Mouse (Mus musculus): ENCODE data around the gene Alg5. TPM values are rescaled to one million over a fixed set of nuclear protein-coding genes. Genes with fewer than 3 reads are reported as not detected.
"Not testable (repeated sequence)": the region's sequence is repeated elsewhere in the genome, so short reads cannot be mapped to it uniquely, and the experiment has no call there.

Alg5 gene
- polyA plus RNA-seq, 1 experiment from 2014 or later: 40.5 TPM

DNA sequence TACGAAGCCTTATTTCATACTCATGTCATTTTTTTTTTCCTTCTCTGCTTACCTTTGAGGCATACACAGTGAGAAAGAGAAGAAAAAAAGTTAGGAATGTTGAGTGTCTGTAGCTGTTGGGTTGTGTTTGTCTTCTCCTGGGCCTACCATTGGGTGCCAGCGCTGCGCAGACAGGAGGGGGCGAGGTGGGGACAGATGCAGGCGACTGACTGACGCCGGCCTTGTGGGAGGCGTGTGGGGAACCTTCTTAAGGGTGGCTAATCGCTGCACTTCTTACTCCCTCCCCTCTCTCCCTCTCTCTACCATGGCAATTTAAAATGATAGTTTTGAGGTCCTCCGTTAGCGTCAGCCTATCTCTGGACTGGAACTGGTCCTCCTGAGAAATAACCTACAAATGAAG, 20.7 kb downstream of the Alg5 start:
- WGBS: 1% methylated on average over 11 of the region's 11 CpGs
- Histone ChIP-seq H3K27ac (ENCODE audit: low read depth, low read length) (no peak overlapping the region), H3K9ac (ENCODE audit: low read length) (no peak overlapping the region), H3K9me3 (ENCODE audit: control insufficient read depth, low read length) (no peaks in the 10 kb centered on the region), H3K36me3 (ENCODE audit: control insufficient read depth, insufficient read depth, low read length) (no peaks in the 10 kb centered on the region; the same call in 1 of the 2 replicates), H3K4me1 (ENCODE audit: control insufficient read depth, insufficient read depth, low read length) (peaks cover 10% of the 10 kb centered on the region; the same call in 1 of the 2 replicates), H3K4me2 (peak overlapping the region; percentile 100), H3K27me3 (ENCODE audit: control insufficient read depth, insufficient read depth, low read length) (peaks cover 4% of the 10 kb centered on the region), H3K4me3 (ENCODE audit: low read depth, low read length) (peak overlapping the region; percentile 55)
- peak; percentile 93 for DNase-seq (ENCODE audit: low spot score, missing footprints)
- ATAC-seq (ENCODE audit: low FRiP score): peak; percentile 40; the same call in 1 of the 2 replicates

DNA sequence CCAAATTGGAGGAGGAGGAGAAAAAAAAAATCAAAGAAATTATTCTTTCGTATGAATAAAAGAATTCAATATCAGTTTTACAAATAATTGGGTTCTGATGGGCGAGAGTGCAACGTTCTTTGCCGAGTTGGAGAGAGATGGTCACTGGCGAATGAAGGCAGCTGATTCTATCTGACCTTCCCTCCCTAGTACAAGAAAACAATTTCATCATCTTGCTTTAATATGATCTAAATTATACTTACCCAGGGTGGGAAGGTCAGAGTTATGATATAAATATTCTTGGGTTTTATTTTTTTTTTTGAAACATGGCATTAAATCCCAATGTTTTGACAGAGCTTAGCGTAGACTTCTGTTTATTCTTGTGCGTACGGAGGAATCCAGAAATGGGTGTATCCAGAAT, 22.1 kb downstream of the Alg5 start:
- Histone ChIP-seq H3K4me3 (ENCODE audit: low read depth, low read length) (no peak overlapping the region), H3K36me3 (ENCODE audit: control insufficient read depth, insufficient read depth, low read length) (no peaks in the 10 kb centered on the region), H3K9ac (ENCODE audit: low read length) (no peak overlapping the region), H3K27ac (ENCODE audit: low read depth, low read length) (no peak overlapping the region), H3K27me3 (ENCODE audit: control insufficient read depth, insufficient read depth, low read length) (peaks cover 4% of the 10 kb centered on the region), H3K4me2 (no peak overlapping the region), H3K9me3 (ENCODE audit: control insufficient read depth, low read length) (no peaks in the 10 kb centered on the region), H3K4me1 (ENCODE audit: control insufficient read depth, insufficient read depth, low read length) (peaks cover 10% of the 10 kb centered on the region; the same call in 1 of the 2 replicates)
- WGBS: 84% methylated on average over 8 of the region's 8 CpGs
- no peak for DNase-seq (ENCODE audit: low spot score, missing footprints)
- ATAC-seq (ENCODE audit: low FRiP score): no peak

GRCm38 (mm10) chr3:54759211-54759610, 23.9 kb downstream of the Alg5 start:
- Histone ChIP-seq H3K36me3 (ENCODE audit: control insufficient read depth, insufficient read depth, low read length) (no peaks in the 10 kb centered on the region), H3K4me2 (no peak overlapping the region), H3K4me3 (ENCODE audit: low read depth, low read length) (no peak overlapping the region), H3K9me3 (ENCODE audit: control insufficient read depth, low read length) (no peaks in the 10 kb centered on the region), H3K9ac (ENCODE audit: low read length) (no peak overlapping the region), H3K4me1 (ENCODE audit: control insufficient read depth, insufficient read depth, low read length) (peaks cover 10% of the 10 kb centered on the region; the same call in 1 of the 2 replicates), H3K27me3 (ENCODE audit: control insufficient read depth, insufficient read depth, low read length) (peaks cover 4% of the 10 kb centered on the region), H3K27ac (ENCODE audit: low read depth, low read length) (no peak overlapping the region)
- ATAC-seq (ENCODE audit: low FRiP score) (no peak), DNase-seq (ENCODE audit: low spot score, missing footprints) (no peak)
- WGBS: 76% methylated on average over 9 of the region's 9 CpGs

DNA sequence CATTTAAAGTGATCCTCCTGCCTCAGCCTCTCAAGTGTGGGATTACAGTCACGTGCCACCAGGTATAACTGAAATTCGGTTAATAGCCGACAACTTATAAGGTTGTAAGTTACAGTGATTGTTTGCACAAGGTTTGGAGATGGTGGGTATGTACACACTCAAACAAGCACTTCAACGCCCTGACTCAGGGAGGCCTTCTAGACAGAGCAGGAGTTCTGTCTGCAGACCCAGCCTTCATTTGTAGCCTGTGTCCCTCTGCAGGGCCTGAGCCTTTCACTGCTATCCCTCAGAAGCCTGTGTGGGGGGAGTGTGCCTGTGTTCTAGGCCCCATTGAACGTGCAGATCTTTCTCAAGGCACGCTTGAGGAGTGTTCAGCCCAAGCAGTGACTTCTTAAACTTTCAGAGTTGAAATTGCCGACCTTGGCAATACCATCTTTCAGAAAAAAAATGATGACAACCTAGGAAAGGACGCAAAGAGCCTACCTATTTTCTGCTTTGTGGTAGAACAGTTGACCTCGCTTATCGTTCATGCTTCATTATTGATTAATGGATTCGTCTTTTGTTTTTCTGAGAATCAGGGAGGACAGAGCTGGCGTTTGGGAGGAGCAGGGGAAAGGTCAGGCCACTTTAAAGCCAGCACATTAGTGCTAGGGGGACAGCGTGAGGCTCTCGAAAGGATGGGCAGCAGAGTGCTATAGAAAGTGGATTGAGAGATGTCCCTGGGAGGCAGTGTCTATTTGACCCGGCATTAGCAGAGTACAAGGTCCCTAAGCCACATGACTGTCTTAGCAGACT, 25.2 kb downstream of the Alg5 start:
- no peak for ATAC-seq (ENCODE audit: low FRiP score)
- peaks cover 6% of the 10 kb centered on the region; the same call in 1 of the 2 replicates for H3K4me1 ChIP-seq (ENCODE audit: control insufficient read depth, insufficient read depth, low read length)
- WGBS: 51% methylated on average over 15 of the region's 15 CpGs

GRCm38 (mm10) chr3:54761258-54761657, 25.9 kb downstream of the Alg5 start:
- H3K4me2 ChIP-seq: no peak overlapping the region
- 88% methylated on average over 1 of the region's 1 CpGs for WGBS
- H3K27me3 ChIP-seq (ENCODE audit: control insufficient read depth, insufficient read depth, low read length): no peaks in the 10 kb centered on the region; the same call in 1 of the 2 replicates
- no peak for ATAC-seq (ENCODE audit: low FRiP score)
- H3K9ac ChIP-seq (ENCODE audit: low read length): no peak overlapping the region
- H3K9me3 ChIP-seq (ENCODE audit: control insufficient read depth, low read length): no peaks in the 10 kb centered on the region
- no peak overlapping the region for H3K4me3 ChIP-seq (ENCODE audit: low read depth, low read length)
- no peak overlapping the region for H3K27ac ChIP-seq (ENCODE audit: low read depth, low read length)
- 0 out of 2 replicates have a peak, but pooled peaks cover 1% of the 10 kb centered on the region for H3K4me1 ChIP-seq (ENCODE audit: control insufficient read depth, insufficient read depth, low read length)
- no peaks in the 10 kb centered on the region for H3K36me3 ChIP-seq (ENCODE audit: control insufficient read depth, insufficient read depth, low read length)
- DNase-seq (ENCODE audit: low spot score, missing footprints): no peak

More for the DNA sequence above, 25.2 kb downstream of the Alg5 start:
- H3K4me3 ChIP-seq (ENCODE audit: low read depth, low read length): no peak overlapping the region
- peaks cover 3% of the 10 kb centered on the region for H3K27me3 ChIP-seq (ENCODE audit: control insufficient read depth, insufficient read depth, low read length)
- H3K4me2 ChIP-seq: no peak overlapping the region
- H3K9ac ChIP-seq (ENCODE audit: low read length): no peak overlapping the region
- no peaks in the 10 kb centered on the region for H3K9me3 ChIP-seq (ENCODE audit: control insufficient read depth, low read length)
- H3K27ac ChIP-seq (ENCODE audit: low read depth, low read length): no peak overlapping the region
- H3K36me3 ChIP-seq (ENCODE audit: control insufficient read depth, insufficient read depth, low read length): no peaks in the 10 kb centered on the region
- DNase-seq (ENCODE audit: low spot score, missing footprints): no peak

DNA sequence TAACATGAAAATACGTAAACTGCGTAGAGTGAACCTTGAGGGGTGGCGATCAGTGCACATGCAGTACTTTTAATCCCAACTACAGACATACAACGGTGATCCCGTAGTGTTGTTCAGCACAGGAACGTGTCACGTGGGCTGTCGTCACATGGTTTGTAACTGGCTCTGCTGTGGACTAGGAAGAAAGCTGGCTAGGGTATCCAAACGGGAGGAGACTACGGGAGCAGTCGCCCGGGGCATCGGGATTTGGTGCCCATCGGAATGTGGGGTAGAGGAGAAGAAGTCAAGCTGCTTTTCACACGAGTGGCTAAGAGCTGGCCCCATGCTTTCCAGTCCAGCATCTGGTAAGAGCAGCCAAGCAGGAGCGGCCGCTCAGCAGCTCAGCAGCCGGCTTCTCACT, 29.1 kb downstream of the Alg5 start:
- H3K4me3 ChIP-seq (ENCODE audit: low read depth, low read length): no peak overlapping the region
- ATAC-seq (ENCODE audit: low FRiP score) (peak; percentile 63), DNase-seq (ENCODE audit: low spot score, missing footprints) (no peak)
- WGBS: 61% methylated on average over 18 of the region's 18 CpGs
- no peaks in the 10 kb centered on the region for H3K9me3 ChIP-seq (ENCODE audit: control insufficient read depth, low read length)
- 0 out of 2 replicates have a peak, but pooled peaks cover 2% of the 10 kb centered on the region for H3K4me1 ChIP-seq (ENCODE audit: control insufficient read depth, insufficient read depth, low read length)
- H3K27ac ChIP-seq (ENCODE audit: low read depth, low read length): no peak overlapping the region
- peak overlapping the region; percentile 10; the same call in 1 of the 2 replicates for H3K4me2 ChIP-seq
- 0 out of 2 replicates have a peak overlapping the region, but pooled peaks have one; percentile 12 for H3K9ac ChIP-seq (ENCODE audit: low read length)
- H3K36me3 ChIP-seq (ENCODE audit: control insufficient read depth, insufficient read depth, low read length): no peaks in the 10 kb centered on the region
- H3K27me3 ChIP-seq (ENCODE audit: control insufficient read depth, insufficient read depth, low read length): no peaks in the 10 kb centered on the region

GRCm38 (mm10) chr3:54765521-54765920, 30.2 kb downstream of the Alg5 start:
- H3K4me3 ChIP-seq (ENCODE audit: low read depth, low read length); H3K9ac ChIP-seq (ENCODE audit: low read length); H3K27ac ChIP-seq (ENCODE audit: low read depth, low read length); ATAC-seq (ENCODE audit: low FRiP score); DNase-seq (ENCODE audit: low spot score, missing footprints); H3K36me3 ChIP-seq (ENCODE audit: control insufficient read depth, insufficient read depth, low read length); H3K4me1 ChIP-seq (ENCODE audit: control insufficient read depth, insufficient read depth, low read length); H3K4me2 ChIP-seq; H3K27me3 ChIP-seq (ENCODE audit: control insufficient read depth, insufficient read depth, low read length); H3K9me3 ChIP-seq (ENCODE audit: control insufficient read depth, low read length): not testable (repeated sequence)
- 92% methylated on average over 6 of the region's 6 CpGs for WGBS

DNA sequence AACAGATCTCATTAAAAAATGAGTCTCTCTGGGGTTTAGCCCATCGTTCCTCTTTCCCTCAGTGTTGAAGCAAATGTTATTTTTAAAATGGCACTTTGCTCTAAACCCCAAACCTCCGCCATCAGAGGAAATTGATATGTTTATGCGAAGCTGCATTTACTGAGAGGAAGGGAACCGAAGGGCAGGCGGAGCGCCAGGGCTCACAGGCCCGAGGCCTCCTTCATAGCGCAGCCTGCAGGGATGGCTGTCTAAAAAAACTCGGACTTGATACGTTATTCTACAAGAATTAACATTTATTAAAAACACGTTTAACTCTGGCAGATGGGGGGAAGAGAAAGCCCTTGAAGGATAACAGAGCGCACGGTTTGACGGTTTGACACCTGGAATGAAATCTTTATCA, 30.7 kb downstream of the Alg5 start:
- H3K27me3 ChIP-seq (ENCODE audit: control insufficient read depth, insufficient read depth, low read length): no peaks in the 10 kb centered on the region
- H3K9ac ChIP-seq (ENCODE audit: low read length): no peak overlapping the region
- H3K4me3 ChIP-seq (ENCODE audit: low read depth, low read length): no peak overlapping the region
- H3K36me3 ChIP-seq (ENCODE audit: control insufficient read depth, insufficient read depth, low read length): no peaks in the 10 kb centered on the region
- H3K4me1 ChIP-seq (ENCODE audit: control insufficient read depth, insufficient read depth, low read length): 0 out of 2 replicates have a peak, but pooled peaks cover 2% of the 10 kb centered on the region
- no peak for DNase-seq (ENCODE audit: low spot score, missing footprints)
- WGBS: 87% methylated on average over 14 of the region's 14 CpGs
- H3K4me2 ChIP-seq: no peak overlapping the region
- no peak overlapping the region for H3K27ac ChIP-seq (ENCODE audit: low read depth, low read length)
- H3K9me3 ChIP-seq (ENCODE audit: control insufficient read depth, low read length): no peaks in the 10 kb centered on the region
- no peak for ATAC-seq (ENCODE audit: low FRiP score)

GRCm38 (mm10) chr3:54766811-54767210, 31.5 kb downstream of the Alg5 start:
- Histone ChIP-seq H3K9ac (ENCODE audit: low read length) (no peak overlapping the region), H3K36me3 (ENCODE audit: control insufficient read depth, insufficient read depth, low read length) (no peaks in the 10 kb centered on the region), H3K4me2 (no peak overlapping the region), H3K27me3 (ENCODE audit: control insufficient read depth, insufficient read depth, low read length) (no peaks in the 10 kb centered on the region), H3K9me3 (ENCODE audit: control insufficient read depth, low read length) (no peaks in the 10 kb centered on the region), H3K4me1 (ENCODE audit: control insufficient read depth, insufficient read depth, low read length) (0 out of 2 replicates have a peak, but pooled peaks cover 2% of the 10 kb centered on the region), H3K4me3 (ENCODE audit: low read depth, low read length) (no peak overlapping the region), H3K27ac (ENCODE audit: low read depth, low read length) (no peak overlapping the region)
- WGBS: 89% methylated on average over 5 of the region's 5 CpGs
- ATAC-seq (ENCODE audit: low FRiP score) (no peak), DNase-seq (ENCODE audit: low spot score, missing footprints) (no peak)
